Mouse (Mus musculus) 3T3-L1 (cell line): ENCODE results near the gene Elobl.

Experiments
- DNase-seq: peaks from one replicate; pipeline ENCODE4 v3.0.0-alpha.2; 2015; ENCODE audit warnings: low read depth, low spot score

Elobl gene

DNA sequence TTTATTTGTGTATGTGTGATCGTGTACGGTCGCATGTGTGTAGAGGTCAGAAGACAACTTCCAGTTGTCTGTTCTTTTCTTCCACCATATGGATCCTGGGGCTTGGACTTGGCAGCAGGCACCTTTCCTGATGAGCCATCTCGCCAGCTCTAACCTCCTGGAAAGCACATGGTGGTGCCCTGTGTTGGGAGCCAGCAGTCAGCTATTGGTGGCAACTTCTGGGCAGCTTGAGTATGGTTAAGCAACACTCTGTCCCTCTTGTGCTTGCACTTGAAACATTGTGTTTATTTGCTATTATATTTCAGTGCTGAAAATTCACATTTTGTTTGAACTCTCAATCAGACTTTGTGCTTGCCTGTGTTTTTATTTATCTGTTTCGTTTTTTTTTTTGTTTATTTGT is 22.2 kb upstream of the Elobl start:
- no peak for DNase-seq

DNA sequence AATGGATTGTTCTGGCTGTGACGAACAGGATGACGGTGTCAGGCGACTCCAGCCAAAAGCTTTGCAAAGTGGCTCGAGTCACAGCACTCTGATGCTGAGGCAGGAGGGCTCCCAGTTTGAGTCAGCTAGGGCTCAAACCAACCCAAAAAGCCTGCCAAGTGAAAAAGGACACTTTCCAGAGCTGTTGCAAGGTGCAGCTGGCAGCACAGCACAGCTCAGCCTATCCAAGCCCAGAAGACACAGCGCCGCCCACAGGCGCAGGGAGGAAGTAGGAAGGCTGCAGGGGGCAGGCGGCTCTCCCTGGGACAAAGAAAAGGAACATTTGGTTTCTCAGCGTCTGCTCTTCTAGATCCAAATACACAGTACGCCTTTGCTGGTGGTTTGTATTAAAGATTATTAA is 19.9 kb upstream of the Elobl start:
- DNase-seq, result no peak

DNA sequence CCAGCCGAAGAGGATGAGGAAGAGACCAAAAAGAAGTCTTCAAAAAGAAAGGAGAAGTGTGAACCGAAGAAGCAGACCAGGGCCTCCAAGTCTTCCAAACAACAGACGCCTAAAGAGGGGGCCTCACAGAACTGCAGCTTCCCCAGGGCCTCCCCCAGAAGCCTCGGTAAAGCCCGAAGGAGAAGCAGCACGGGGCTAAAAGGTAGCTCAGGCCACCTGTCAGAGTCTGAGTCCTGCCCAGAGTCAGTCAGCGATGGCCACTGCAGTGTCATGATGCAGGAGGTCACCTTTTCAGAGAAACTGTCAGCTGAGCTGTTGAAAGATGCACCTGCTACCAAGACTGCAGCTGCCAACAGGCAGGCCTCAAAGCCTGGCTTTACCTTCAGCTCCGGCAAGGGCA is 14.6 kb upstream of the Elobl start:
- no peak for DNase-seq

DNA sequence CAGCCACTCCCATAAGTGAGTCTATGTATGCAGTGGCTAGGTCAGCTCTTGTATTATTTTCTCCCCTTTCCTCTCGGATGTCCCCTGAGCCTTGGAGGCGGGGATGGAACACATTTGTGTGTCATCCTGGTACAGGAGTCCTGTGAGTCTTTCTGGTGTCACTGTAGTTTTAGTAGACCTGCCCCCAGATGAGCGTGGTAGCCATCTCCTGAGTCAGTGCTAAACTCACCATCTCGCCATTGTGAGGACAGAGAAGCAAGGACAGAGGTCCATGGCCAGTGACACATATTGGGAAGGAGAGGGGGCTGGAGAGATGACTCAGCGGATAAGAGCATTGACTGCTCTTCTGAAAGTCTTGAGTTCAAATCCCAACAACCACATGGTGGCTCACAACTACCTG is 10.5 kb upstream of the Elobl start:
- no peak for DNase-seq

DNA sequence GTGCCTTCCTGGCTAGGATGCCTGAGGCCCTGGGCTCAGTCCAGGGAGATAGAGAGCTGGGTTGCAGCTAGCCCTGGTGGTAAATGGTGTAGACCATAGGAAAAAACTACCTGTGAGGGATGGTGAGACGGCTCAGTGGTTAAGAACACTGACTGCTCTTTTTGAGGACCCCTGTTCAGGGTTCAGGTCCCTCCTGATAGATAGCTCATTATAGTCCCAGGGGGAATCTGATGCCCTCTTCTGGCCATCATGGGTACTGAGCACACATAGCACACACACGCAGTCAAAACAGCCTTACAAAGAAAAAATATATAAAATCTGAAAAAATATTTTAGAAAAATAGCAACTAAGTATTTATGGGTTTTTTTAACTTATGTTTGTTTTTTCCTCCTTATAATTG is 9.6 kb upstream of the Elobl start:
- peak; percentile 48 for DNase-seq

DNA sequence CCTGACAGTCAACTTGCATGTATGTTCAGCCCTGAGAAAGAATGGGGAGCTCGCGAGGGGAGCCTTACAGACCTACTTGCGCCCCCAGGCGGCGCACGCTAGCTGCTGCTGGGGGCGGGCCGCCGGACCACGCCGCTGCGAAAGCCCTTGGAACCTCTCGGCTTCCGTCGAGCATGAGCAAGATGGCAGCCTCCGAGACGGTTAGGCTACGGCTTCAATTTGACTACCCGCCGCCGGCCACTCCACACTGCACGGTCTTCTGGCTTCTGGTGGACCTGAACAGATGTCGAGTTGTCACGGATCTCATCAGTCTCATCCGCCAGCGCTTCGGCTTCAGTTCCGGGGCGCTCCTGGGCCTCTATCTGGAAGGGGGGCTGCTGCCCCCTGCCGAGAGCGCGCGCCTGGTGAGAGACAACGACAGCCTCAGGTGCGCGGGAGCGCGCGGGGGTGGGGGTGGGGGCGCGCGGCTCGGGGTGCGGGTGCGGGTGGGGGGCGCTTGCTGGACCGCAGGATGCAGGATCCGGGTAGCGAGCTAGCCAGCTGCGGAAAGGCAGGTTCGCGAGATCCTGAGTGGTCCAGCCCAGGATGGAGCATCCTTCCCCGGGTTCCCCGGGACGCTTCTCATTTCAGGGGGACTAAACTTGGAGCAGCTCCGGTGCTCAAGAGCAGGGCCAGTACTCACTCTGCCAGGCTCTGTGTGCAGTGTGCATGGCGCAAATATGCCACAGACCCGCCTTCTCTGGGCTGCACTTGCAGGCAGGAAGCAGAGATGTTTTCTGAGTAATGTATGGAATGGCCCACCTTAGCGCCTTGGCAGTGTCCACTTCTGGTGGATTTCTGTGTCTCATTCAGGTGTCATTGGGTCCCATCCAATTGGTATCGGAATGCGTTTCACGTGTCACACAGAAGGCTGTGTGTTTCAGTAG is 7.3 kb upstream of the Elobl start:
- DNase-seq, result peak; percentile 91

DNA sequence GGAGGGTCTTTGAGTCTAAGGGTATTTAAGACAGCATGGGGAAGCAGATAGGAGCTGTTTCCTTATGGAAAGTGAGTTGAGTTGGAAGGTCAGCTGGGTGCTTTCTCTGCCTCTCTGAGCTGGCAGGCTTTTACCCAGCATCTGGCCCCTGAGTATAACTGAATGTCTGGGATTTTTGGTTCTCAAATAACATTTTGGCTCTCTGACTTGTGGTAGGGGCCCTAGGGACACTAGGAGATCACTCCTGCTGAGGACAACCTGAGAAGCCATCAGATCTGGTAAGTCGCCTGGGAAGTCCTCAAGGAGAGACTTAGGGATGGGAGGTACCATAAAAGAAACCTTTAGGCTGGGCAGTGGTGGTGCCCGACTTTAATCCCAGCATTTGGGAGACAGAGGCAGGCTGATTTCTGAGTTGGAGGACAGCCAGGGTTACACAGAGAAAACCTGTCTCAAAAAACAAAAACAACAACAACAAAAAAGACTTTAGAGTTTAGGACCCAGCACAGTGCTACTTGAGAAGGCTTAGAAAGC is 3.5 kb upstream of the Elobl start, which contains the start of gene Coil:
TSS of gene Coil (plus strand) at position 51 of the 531 bp plus-strand sequence.
- DNase-seq, result peak; percentile 51

DNA sequence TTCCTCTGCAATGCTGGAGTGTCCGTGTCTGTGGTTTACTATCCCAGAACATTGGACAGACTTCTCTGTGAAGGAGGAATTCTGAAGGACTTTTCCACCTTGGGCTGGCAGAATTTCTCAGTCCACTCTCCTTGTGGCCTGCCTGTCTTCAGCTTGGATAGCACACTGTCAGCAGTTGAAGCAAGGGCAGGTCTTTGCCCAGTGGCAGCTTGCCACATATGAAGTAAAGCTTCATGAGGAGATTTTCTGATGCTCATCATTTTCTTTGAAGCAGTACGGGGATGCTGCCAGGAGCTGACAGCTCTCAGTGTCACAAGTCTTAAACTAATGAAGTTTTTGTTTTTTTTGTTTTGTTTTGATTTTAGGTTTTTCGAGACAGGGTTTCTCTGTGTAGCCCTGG is 7.9 kb downstream of the Elobl start:
- DNase-seq, result no peak

DNA sequence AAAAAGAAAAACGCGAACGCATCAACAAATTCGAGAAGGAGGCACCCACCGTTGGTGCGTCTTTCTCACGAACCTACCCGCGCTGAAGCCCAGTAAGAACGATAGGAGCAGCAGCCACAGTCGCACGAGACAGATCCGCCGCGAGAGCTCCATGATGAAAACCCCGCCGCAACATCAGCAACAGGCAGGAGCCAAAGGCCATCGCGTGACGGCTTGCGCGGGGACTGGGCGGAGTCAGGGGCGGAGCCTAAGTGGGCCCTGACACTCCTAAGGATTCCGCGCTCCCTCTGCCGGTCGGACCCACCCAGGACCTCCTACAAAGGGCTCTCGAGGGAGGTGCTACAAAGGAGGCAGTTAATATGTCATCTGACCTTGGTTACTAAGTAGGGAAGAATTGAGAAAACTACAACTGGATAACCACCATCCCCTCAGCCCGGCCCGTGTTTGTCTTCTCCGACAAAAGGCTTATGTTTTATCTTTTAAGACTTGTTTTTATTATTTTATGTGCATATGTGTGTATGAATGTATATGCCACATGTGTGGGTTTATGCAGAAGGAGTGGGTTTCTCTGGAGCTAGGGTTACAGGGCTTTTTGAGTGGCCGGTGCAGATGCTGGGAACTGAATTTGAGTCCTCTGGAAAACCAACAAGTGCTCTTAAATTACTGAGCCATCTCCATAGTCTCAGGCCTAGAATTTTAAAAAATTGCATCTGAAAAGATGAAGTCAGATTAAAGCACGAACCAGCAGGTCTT is 11.3 kb downstream of the Elobl start, which contains the start of gene Scpep1:
TSS of gene Scpep1 (minus strand) at position 249 of the 753 bp plus-strand sequence.
- DNase-seq, result peak; percentile 99

DNA sequence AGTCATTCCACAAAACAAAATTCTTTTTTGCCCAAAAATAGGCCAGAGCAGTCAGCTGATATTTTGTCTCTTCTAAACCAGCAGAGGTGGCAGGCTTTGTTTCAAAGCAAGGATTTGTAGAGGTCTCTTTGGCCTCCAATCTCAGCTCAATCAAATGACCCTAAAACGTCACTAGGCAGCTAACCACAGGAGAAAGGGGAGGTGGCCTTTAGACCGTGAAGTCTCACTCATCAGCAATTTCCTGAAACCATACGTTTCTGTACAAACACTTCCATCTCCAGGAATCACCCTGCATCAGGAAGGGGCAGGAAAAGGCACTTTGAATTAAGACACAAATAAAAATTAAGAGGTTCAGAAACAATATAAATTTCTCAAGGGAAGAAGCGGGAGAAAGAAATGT is 11.9 kb downstream of the Elobl start:
- peak; percentile 88 for DNase-seq

DNA sequence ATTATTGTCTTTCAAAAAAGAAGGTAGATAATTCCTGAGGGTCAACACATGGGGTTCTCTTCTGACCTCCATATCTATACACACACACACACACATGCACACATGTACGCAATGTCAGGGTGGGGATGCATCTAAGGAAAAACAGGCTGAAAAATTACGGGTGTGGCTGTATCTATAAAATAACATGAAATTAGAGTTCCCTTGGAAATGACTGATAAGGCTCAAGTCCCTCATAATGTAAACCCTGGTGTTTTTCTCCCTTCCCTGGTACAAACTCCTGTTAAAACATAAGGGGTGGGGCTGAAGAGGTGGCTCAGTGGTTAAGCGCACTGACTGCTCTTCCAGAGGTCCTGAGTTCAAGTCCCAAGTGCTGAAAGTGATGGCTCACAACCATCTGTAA is 13.1 kb downstream of the Elobl start:
- no peak for DNase-seq

DNA sequence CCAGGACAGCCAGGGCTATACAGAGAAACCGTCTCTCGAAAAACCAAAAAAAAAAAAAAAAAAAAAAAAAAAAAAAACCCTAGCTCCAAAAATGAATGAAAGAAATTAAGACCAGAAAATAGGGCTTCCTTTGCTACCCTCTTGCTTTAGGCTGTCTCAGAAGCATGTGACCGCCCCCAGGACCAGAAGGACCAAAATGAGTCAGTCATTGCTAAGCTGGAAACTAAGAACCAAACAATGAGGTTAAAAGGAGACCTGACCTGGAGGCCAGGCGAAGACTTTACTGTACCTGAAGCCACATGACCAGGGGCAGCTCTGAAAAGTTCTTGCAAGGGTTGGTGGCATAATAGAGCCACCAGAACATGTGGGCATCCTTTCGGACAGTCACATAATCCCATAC is 14.6 kb downstream of the Elobl start:
- peak; percentile 29 for DNase-seq

DNA sequence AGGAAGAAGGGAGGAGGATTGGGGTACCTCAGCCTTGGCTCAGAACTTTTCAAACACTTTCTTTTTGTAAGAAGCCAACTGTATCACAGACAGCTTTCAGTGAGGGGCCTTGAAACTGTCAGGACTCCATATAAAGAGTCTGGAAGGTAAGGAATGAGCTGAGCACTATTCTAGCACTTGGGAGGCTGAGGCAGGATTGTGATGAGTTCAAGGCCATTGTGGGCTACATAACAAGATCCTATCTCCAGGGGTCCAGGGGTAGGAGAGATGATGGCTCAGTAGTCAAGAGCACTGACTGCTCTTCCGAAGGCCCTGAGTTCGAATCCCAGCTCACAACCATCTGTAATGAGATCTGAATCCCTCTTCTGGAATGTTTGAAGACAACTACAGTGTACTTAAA is 15.2 kb downstream of the Elobl start:
- no peak for DNase-seq

DNA sequence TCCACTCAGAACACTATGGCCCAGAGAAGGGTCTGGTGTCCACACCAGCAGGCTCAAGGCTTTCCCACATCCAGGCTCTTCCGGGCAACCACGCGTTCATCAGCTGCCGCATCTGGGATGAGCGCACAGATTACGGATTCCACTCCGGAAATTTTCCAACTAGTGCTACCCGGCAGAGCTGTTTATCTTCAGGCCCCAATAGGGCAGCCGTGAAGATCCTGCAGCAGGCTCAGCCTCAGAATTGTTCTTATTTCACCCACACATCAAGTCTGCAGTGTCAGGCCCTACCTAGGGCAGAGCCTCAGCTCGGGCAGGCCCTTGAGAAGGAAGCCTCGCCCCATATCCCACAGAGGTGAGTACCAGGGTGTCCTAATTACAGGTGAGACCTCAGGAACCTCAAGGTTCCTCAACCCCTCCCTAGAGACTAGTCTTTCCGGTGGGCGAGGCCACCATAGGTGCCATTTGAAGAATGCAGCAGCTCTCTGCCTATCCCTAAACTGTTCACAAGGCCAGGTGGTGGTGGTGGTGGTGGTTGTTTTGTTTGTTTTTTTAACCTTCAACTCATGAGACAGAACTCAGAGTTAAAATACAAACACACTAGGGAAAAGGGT is 16.0 kb downstream of the Elobl start:
- DNase-seq, result no peak

DNA sequence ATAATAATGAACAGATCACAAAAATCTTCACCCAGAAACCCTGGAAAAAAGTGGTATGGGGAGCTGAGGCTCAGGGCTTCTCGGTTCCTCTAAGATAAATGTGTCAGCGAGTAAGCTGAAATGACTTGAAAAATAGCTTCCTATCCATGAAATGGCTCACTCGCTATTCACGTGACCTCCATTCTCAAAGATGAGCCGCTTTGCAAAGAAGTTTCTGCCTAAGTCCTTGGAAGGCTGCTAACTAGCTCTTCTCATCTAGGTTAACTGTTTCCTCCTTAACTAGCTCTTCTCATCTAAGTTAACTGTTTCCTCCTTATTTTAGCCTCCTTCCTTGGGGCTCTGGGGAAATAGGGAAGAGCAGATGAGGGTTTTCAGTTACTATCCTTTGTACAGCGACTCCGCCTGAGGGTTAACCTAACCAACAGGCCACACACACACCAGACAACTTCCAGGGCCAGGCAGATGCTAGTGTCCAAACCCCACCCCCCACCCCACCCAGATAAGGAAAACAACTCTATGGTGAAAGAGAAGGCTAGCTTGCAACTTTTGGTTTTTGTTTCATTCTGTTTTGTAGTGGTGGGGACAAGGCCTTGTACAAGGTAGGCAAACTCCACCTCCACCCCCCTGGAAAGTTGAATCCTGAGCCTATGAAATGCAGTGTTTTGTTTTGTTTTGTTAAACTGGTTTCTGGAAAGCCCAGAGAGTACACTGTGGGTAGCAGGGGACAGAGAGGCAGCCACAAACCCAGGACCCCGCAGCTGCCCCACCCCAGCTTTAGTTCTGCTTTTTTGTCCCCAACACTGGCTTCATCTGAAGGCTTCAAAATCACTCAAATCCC is 16.7 kb downstream of the Elobl start:
- no peak for DNase-seq

DNA sequence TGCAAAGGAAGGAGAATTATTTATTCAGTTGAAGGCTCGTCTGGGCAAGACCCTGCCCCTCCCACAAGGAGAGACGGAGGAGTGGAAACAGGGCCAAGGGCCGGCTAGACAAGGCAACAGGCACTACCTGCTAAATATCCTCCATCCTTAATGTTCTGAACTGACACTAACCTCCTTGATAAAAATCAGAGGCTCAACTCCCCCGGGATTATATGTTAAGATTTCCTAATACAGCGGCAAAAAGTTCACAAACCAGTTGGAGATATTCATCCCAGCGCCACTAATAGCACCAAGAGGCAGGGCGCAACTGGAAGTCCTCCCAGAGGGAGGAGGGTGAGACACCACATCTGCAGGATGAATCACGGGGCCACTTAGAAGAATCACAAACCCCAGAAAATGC is 17.8 kb downstream of the Elobl start:
- DNase-seq, result no peak

DNA sequence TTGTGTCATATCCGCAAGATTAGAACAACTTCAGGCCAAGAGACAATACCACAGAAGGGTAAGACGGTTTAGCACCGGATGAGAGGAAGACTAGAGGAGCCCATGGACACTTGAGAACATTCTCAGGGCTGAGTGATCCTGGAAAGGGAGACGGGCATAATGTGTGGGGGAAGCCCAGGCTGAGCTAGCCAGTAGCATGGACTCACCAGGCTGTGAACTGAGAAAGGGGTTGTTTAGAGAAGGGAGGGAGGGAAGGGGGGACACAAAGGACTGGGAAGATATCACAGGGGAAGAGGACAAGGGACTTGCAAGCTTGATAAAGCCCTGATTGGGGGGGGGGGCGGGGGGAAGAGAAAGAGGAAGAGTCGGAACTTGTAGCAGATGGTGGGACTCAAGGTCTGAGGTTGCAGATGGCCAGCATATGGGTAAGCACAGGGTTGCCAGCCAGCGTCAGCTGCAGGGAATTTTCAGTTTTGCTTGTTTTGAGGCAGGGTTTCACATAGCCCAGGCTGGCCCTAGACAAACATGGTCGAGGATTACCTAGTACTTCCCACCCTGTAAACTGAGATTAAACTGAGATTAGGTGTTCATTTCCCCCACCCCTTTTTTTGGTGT is 20.7 kb downstream of the Elobl start:
- DNase-seq, result no peak

DNA sequence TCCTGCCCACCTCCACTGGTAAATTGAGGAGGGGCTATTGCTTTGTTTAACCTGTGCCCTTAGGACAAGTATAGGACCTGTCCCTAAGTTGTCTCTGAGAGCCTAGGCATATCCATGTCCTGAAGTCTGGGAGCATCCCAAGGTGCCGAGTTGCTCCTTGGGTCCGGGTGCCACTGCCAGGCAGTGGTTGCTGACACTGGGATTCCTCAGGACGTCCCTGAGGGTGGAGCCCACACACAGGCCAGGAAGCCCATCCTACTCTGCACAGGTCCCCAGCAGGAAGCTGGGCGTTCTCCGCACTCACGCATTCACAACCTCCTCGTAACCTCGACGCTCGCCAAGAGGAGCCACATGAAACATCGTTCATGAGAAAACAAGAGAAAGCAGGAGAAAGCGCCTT is 25.2 kb downstream of the Elobl start:
- DNase-seq, result no peak

DNA sequence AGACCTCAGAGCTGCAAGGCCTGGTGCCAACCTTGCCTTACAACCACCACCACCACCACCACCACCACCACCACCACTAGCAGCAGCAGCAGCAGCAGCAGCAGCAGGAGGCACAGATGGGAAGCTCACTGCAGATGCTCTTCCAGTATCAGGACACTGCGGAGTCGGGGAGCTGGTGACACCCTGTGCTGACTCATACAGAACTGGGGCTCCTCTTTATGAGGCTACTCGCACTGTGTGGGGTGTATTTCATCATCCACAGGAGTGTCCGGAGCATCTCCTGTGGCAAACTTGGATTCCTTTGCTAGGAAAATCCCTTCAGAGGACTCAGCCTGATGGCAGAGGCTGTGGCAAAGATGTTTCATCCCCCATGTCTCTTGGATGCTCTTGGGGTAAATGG is 27.1 kb downstream of the Elobl start:
- DNase-seq, result peak; percentile 40

DNA sequence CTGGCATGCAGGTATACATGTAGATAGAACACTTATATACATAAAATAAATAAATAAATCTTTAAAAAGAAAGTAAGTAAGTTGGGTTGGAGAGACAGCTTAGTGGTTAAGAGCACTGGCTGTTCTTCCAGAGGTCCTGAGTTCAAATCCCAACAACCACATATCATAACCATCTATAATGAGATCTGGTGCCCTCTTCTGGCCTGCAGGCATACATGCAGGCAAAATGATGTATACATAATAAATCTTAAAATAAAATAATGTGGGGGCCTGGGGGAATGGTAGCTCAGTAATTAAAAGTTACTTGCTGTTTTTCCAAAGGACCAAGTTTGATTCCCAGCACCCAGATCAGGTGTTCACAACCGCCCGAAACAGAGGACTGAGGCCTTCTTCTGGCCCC is 28.0 kb downstream of the Elobl start:
- DNase-seq, result no peak

DNA sequence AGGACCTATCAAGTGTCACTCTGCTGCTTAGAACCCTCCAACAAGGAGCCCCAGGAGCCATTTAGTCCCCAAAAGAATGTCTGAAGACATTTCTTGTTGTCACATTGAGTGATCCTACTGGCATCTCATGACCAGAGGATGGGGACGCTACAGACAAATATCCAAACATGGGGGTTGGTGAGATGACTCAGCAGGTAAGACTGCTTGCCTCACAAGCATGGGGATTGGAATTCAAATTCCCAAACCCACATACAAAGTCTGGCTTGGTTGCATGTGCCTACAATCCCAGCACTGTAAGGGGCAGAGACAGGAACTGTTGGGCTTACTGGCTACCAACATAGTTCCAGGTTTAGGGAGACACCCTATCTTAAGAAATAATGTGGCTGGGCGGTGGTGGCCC is 28.8 kb downstream of the Elobl start:
- DNase-seq, result peak; percentile 64
